Comparison of ENCODE assay signal across 34 mouse cellular contexts in the genomic region with DNA sequence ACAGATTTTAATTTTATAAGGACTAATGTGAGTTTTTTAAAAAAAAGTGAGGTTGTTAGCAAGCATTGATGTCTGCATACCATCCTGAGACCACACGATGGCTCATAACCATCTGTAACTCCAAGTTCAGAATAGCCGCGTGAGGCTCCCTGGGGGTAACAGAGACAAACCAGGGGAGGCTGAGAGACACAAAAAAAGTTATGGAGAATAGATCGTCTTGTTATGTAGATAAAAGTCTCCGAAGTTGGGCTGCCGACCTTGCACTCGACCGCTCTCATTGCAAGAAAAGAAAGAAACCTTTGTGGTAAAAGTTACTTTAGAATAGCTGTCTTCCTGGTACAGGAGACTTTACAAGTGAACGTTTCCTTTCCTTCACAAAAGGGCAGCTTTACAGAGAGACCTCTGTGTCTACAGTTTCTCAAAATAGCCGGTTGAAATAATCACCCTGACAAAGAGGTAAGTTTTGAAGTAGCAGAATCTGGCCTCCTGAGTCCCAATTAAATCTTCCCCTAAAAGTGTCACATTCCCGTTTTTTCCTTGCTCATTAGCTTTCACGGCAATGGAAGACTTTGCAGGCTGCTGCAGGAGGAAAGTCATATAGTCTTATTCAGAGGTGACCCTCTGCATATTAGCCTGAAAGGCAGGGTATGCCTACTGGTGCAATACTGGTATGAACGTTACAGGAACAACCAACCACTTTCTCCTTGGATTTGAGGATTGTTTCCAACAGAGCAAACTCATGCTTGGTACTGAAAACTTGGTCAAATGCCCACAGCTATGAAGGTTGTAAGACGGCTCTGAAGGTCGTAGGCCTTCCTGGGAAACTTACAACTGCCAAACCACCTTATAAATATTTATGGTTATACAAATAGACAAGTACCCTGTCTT. TPM values are rescaled to one million over a fixed set of nuclear protein-coding genes. Genes with fewer than 3 reads are reported as not detected.
"Had no signal": no experiment of that assay in that cellular context is flagged by ENCODE, and none has a peak within 500 bp of the region (broad histone marks: within the 10 kb centered on the region; RNA-seq: fewer than 3 reads in every experiment).

No protein-coding gene starts in this region.

- H3K27ac ChIP-seq: gastrocnemius, adult 2 months; heart, embryonic 10.5 days; hindbrain, embryonic 13.5 days; hindbrain, embryonic 15.5 days; hindbrain, postnatal 0 days; kidney, postnatal 0 days; layer of hippocampus, adult 2 months; left cerebral cortex, adult 2 months; limb, embryonic 10.5 days; limb, embryonic 12.5 days had no signal

- H3K9me3 ChIP-seq: heart, embryonic 10.5 days; hindbrain, embryonic 13.5 days; hindbrain, embryonic 15.5 days; limb, embryonic 10.5 days; limb, embryonic 12.5 days; liver, embryonic 13.5 days had no signal

- H3K4me2 ChIP-seq: heart, embryonic 12.5 days; hindbrain, embryonic 13.5 days; hindbrain, embryonic 15.5 days; limb, embryonic 12.5 days; liver, embryonic 11.5 days; liver, embryonic 13.5 days had no signal

- DNase-seq: gastrocnemius, adult 2 months; gastrocnemius, postnatal 10 days; gastrocnemius, postnatal 25 days; heart, adult 18-20 months; heart, postnatal 10 days; kidney, adult 11 months; kidney, adult 2 months; kidney, adult 9 months; kidney, postnatal 14 days; kidney, postnatal 36 days; liver; liver, embryonic 13.5 days had no signal

- H3K4me3 ChIP-seq: gastrocnemius, adult 2 months; heart, embryonic 10.5 days; heart, embryonic 12.5 days; hindbrain, embryonic 13.5 days; hindbrain, embryonic 15.5 days; layer of hippocampus, adult 2 months; left cerebral cortex, adult 2 months; limb, embryonic 10.5 days; limb, embryonic 12.5 days; liver, embryonic 13.5 days had no signal

- H3K36me3 ChIP-seq: heart, embryonic 10.5 days; heart, embryonic 12.5 days; hindbrain, embryonic 13.5 days; hindbrain, embryonic 15.5 days; limb, embryonic 10.5 days; limb, embryonic 12.5 days; liver, embryonic 13.5 days had no signal

- H3K27me3 ChIP-seq: hindbrain, embryonic 15.5 days; liver, embryonic 13.5 days had no signal

- ATAC-seq: hindbrain, postnatal 0 days had no signal

- H3K9ac ChIP-seq: heart, embryonic 12.5 days; hindbrain, embryonic 13.5 days; hindbrain, embryonic 15.5 days; limb, embryonic 12.5 days; liver, embryonic 13.5 days had no signal

- H3K4me1 ChIP-seq: hindbrain, embryonic 15.5 days had no signal

RNA-seq across cellular contexts. Expression of a gene that starts 5.3 kb away (rescaled TPM):
- total RNA-seq: granulocyte monocyte progenitor cell, adult 5-6 weeks; heart, adult 18-20 months; heart, adult 8-10 months; heart, postnatal 10 days; heart, postnatal 25 days; hematopoietic stem cell, adult 5-6 weeks; hindbrain, postnatal 0 days; layer of hippocampus, adult 2 months; layer of hippocampus, postnatal 10 days; layer of hippocampus, postnatal 25 days; left cerebral cortex, adult 2 months; left cerebral cortex, postnatal 14 days; left cerebral cortex, postnatal 36 days had no signal
- polyA plus RNA-seq: frontal cortex, adult 2 months; heart, embryonic 14.5 days; hindbrain, embryonic 15.5 days; hindbrain, postnatal 0 days; intestine, embryonic 14.5 days had no signal
